Mouse (Mus musculus): ENCODE data around the gene Tas1r1. TPM values are rescaled to one million over a fixed set of nuclear protein-coding genes. Genes with fewer than 3 reads are reported as not detected.

Gene Tas1r1
- polyA plus RNA-seq, 1 experiment from 2014 or later, result 0.59 TPM

- H3K27ac ChIP-seq, result peak overlapping the region; percentile 88
- H3K4me1 ChIP-seq, result peaks cover 44% of the 10 kb centered on the region
- H3K9me3 ChIP-seq, result no peaks in the 10 kb centered on the region
- WGBS, result under 1% methylated on average over 14 of the region's 14 CpGs
- H3K9ac ChIP-seq, result peak overlapping the region; percentile 78
- peaks cover 12% of the 10 kb centered on the region for H3K36me3 ChIP-seq
- no peak for ATAC-seq (ENCODE audit: insufficient number of reproducible peaks, insufficient read depth, low FRiP score, low TSS enrichment, low read depth)
- H3K4me3 ChIP-seq, result peak overlapping the region; percentile 75
- peak overlapping the region; percentile 100 for H3K4me2 ChIP-seq
- H3K27me3 ChIP-seq, result peaks cover 14% of the 10 kb centered on the region
Measured at GRCm38 (mm10) chr4:152008148-152008500, 30.2 kb downstream of the Tas1r1 start.

GRCm38 (mm10) chr4:152007481-152008147, 30.8 kb downstream of the Tas1r1 start:
- Histone ChIP-seq H3K27me3 (peaks cover 14% of the 10 kb centered on the region), H3K27ac (peak overlapping the region; percentile 88), H3K9ac (peak overlapping the region; percentile 78), H3K4me2 (peak overlapping the region; percentile 100), H3K9me3 (no peaks in the 10 kb centered on the region), H3K4me3 (peak overlapping the region; percentile 75), H3K4me1 (peaks cover 44% of the 10 kb centered on the region), H3K36me3 (peaks cover 7% of the 10 kb centered on the region)
- 3% methylated on average over 8 of the region's 8 CpGs for WGBS
- no peak for ATAC-seq (ENCODE audit: insufficient number of reproducible peaks, insufficient read depth, low FRiP score, low TSS enrichment, low read depth)

- Histone ChIP-seq H3K9ac (no peak overlapping the region), H3K27me3 (peaks cover 14% of the 10 kb centered on the region), H3K36me3 (no peaks in the 10 kb centered on the region), H3K4me1 (peaks cover 40% of the 10 kb centered on the region), H3K4me2 (no peak overlapping the region), H3K9me3 (no peaks in the 10 kb centered on the region), H3K27ac (no peak overlapping the region), H3K4me3 (no peak overlapping the region)
- 10% methylated on average over 3 of the region's 3 CpGs for WGBS
- ATAC-seq (ENCODE audit: insufficient number of reproducible peaks, insufficient read depth, low FRiP score, low TSS enrichment, low read depth), result no peak
Measured at GRCm38 (mm10) chr4:152006812-152007211, 31.6 kb downstream of the Tas1r1 start.

GRCm38 (mm10) chr4:152006137-152006536, 32.2 kb downstream of the Tas1r1 start:
- peaks cover 14% of the 10 kb centered on the region for H3K27me3 ChIP-seq
- WGBS, result 77% methylated on average over 6 of the region's 6 CpGs
- ATAC-seq (ENCODE audit: insufficient number of reproducible peaks, insufficient read depth, low FRiP score, low TSS enrichment, low read depth), result no peak

GRCm38 (mm10) chr4:152002063-152002462, 36.3 kb downstream of the Tas1r1 start:
- no peaks in the 10 kb centered on the region for H3K9me3 ChIP-seq
- no peak overlapping the region for H3K27ac ChIP-seq
- no peaks in the 10 kb centered on the region for H3K36me3 ChIP-seq
- no peak overlapping the region for H3K9ac ChIP-seq
- no peak overlapping the region for H3K4me3 ChIP-seq
- H3K4me1 ChIP-seq, result peaks cover 10% of the 10 kb centered on the region
- peaks cover 2% of the 10 kb centered on the region; the same call in 1 of the 2 replicates for H3K27me3 ChIP-seq
- WGBS, result 93% methylated on average over 3 of the region's 3 CpGs
- no peak for ATAC-seq (ENCODE audit: insufficient number of reproducible peaks, insufficient read depth, low FRiP score, low TSS enrichment, low read depth)
- H3K4me2 ChIP-seq, result no peak overlapping the region

More at GRCm38 (mm10) chr4:152006137-152006536, 32.2 kb downstream of the Tas1r1 start:
- Histone ChIP-seq H3K4me1 (peaks cover 33% of the 10 kb centered on the region), H3K27ac (no peak overlapping the region), H3K9ac (no peak overlapping the region), H3K9me3 (no peaks in the 10 kb centered on the region), H3K36me3 (no peaks in the 10 kb centered on the region), H3K4me2 (no peak overlapping the region), H3K4me3 (no peak overlapping the region)

- Histone ChIP-seq H3K9me3 (no peaks in the 10 kb centered on the region), H3K9ac (no peak overlapping the region), H3K4me3 (no peak overlapping the region), H3K4me1 (peaks cover 8% of the 10 kb centered on the region), H3K27me3 (no peaks in the 10 kb centered on the region), H3K27ac (no peak overlapping the region), H3K36me3 (no peaks in the 10 kb centered on the region), H3K4me2 (no peak overlapping the region)
- 59% methylated on average over 4 of the region's 4 CpGs for WGBS
- ATAC-seq (ENCODE audit: insufficient number of reproducible peaks, insufficient read depth, low FRiP score, low TSS enrichment, low read depth), result no peak
Measured at GRCm38 (mm10) chr4:152001335-152001734, 37.0 kb downstream of the Tas1r1 start.

GRCm38 (mm10) chr4:152000906-152001305, 37.5 kb downstream of the Tas1r1 start:
- H3K36me3 ChIP-seq, result no peaks in the 10 kb centered on the region
- no peak for ATAC-seq (ENCODE audit: insufficient number of reproducible peaks, insufficient read depth, low FRiP score, low TSS enrichment, low read depth)
- H3K9me3 ChIP-seq, result no peaks in the 10 kb centered on the region
- H3K4me3 ChIP-seq, result no peak overlapping the region
- 49% methylated on average over 4 of the region's 4 CpGs for WGBS
- no peak overlapping the region for H3K4me2 ChIP-seq
- H3K27ac ChIP-seq, result no peak overlapping the region
- no peak overlapping the region for H3K9ac ChIP-seq
- H3K27me3 ChIP-seq, result no peaks in the 10 kb centered on the region
- H3K4me1 ChIP-seq, result peaks cover 8% of the 10 kb centered on the region

- H3K9me3 ChIP-seq, result no peaks in the 10 kb centered on the region
- H3K4me3 ChIP-seq, result no peak overlapping the region
- no peak for ATAC-seq (ENCODE audit: insufficient number of reproducible peaks, insufficient read depth, low FRiP score, low TSS enrichment, low read depth)
- H3K27ac ChIP-seq, result no peak overlapping the region
- H3K4me1 ChIP-seq, result peaks cover 9% of the 10 kb centered on the region
- 38% methylated on average over 3 of the region's 3 CpGs for WGBS
- H3K9ac ChIP-seq, result no peak overlapping the region
- H3K4me2 ChIP-seq, result no peak overlapping the region
- H3K36me3 ChIP-seq, result no peaks in the 10 kb centered on the region
- H3K27me3 ChIP-seq, result no peaks in the 10 kb centered on the region
Measured at GRCm38 (mm10) chr4:151999481-151999880, 38.9 kb downstream of the Tas1r1 start.

GRCm38 (mm10) chr4:151997701-151998100, 40.7 kb downstream of the Tas1r1 start:
- H3K9me3 ChIP-seq, result no peaks in the 10 kb centered on the region

GRCm38 (mm10) chr4:151996951-151997222, 41.5 kb downstream of the Tas1r1 start:
- Histone ChIP-seq H3K36me3 (peaks cover 9% of the 10 kb centered on the region), H3K4me2 (peak overlapping the region; percentile 66), H3K9ac (peak overlapping the region; percentile 79), H3K27me3 (no peaks in the 10 kb centered on the region), H3K27ac (peak overlapping the region; percentile 89), H3K4me1 (peaks cover 23% of the 10 kb centered on the region), H3K9me3 (no peaks in the 10 kb centered on the region), H3K4me3 (peak overlapping the region; percentile 98)
- no peak for ATAC-seq (ENCODE audit: insufficient number of reproducible peaks, insufficient read depth, low FRiP score, low TSS enrichment, low read depth)
- WGBS, result 4% methylated on average over 13 of the region's 13 CpGs

More at GRCm38 (mm10) chr4:151997701-151998100, 40.7 kb downstream of the Tas1r1 start:
- H3K36me3 ChIP-seq, result peaks cover under 1% of the 10 kb centered on the region
- H3K4me2 ChIP-seq, result peak overlapping the region; percentile 66
- H3K27ac ChIP-seq, result no peak overlapping the region
- no peak for ATAC-seq (ENCODE audit: insufficient number of reproducible peaks, insufficient read depth, low FRiP score, low TSS enrichment, low read depth)
- 60% methylated on average over 3 of the region's 3 CpGs for WGBS
- H3K4me1 ChIP-seq, result peaks cover 23% of the 10 kb centered on the region
- peak overlapping the region; percentile 79 for H3K9ac ChIP-seq
- H3K27me3 ChIP-seq, result no peaks in the 10 kb centered on the region
- peak overlapping the region; percentile 98; the same call in 1 of the 2 replicates for H3K4me3 ChIP-seq

- WGBS, result under 1% methylated on average over 94 of the region's 94 CpGs
- peak; percentile 94 for ATAC-seq (ENCODE audit: insufficient number of reproducible peaks, insufficient read depth, low FRiP score, low TSS enrichment, low read depth)
- H3K4me1 ChIP-seq, result peaks cover 23% of the 10 kb centered on the region
- peak within 1 kb of the TSS; percentile 98 for H3K4me3 ChIP-seq
- peaks cover 14% of the 10 kb centered on the region for H3K36me3 ChIP-seq
- H3K27ac ChIP-seq, result peak within 1 kb of the TSS; percentile 91
- H3K9ac ChIP-seq, result peak within 1 kb of the TSS; percentile 97
- no peaks in the 10 kb centered on the region for H3K27me3 ChIP-seq
- no peaks in the 10 kb centered on the region for H3K9me3 ChIP-seq
- H3K4me2 ChIP-seq, result peak within 1 kb of the TSS; percentile 83
Measured at GRCm38 (mm10) chr4:151996173-151996950, 42.0 kb downstream of the Tas1r1 start, which contains the start of gene Phf13. Gene Phf13 (minus strand): TSS chr4:151996258.
